Mouse (Mus musculus) bone marrow, adult 2 months (tissue): Measurements from ENCODE around the gene Nenf.

Source experiments
- CTCF ChIP-seq: fragments of 200-500 bp; IDR thresholded peaks from 2 replicates; pipeline ENCODE4 v1.5.1; 2011; ENCODE audit warnings: low read length, control low read depth; ENCODE audit not compliant: control insufficient read depth, insufficient read depth
- POLR2A ChIP-seq: fragments of 200-500 bp; IDR thresholded peaks from 2 replicates; pipeline ENCODE4 v1.6.1; 2011; ENCODE audit warnings: low read depth, mild to moderate bottlenecking, control low read depth, low read length, borderline replicate concordance; ENCODE audit not compliant: control insufficient read depth

- TF ChIP-seq POLR2A = no peak
- TF ChIP-seq CTCF = no peak
Observed at GRCm38 (mm10) chr1:191272660-191273059, 45.3 kb downstream of the Nenf start.
